Mouse (Mus musculus) embryo, embryonic 11.5 days (tissue): ENCODE data around the gene Kri1.
"Not testable (repeated sequence)": the region's sequence is repeated elsewhere in the genome, so short reads cannot be mapped to it uniquely, and the experiment has no call there.

Experiments
- DNase-seq: peaks from one replicate; pipeline ENCODE4 v3.0.0-alpha.2; 2012; ENCODE audit warnings: low read depth, low spot score

Gene Kri1

DNA sequence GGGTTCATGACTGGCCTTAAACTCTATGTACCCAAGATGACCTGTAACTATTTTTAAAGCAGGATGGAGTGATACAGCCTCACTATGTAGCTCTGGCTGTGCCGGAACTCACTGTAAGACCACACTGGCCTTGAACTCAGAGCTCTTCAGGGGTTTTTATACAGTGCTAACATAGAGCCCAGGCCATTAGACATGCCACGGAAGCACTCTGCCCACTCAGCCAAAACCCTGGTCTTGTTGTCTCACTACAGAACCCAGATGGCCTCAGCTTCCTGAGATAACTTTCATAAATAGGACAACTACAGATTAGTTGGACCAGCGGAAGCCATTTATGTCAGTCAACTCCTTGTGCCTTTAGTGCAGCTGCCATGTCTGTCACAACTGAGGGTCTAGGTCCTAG, 13.4 kb downstream of the Kri1 start:
- DNase-seq: no peak

- DNase-seq: no peak
Measured at GRCm38 (mm10) chr9:21273520-21274228, 14.1 kb downstream of the Kri1 start.

GRCm38 (mm10) chr9:21273094-21273493, 14.7 kb downstream of the Kri1 start:
- no peak for DNase-seq

DNA sequence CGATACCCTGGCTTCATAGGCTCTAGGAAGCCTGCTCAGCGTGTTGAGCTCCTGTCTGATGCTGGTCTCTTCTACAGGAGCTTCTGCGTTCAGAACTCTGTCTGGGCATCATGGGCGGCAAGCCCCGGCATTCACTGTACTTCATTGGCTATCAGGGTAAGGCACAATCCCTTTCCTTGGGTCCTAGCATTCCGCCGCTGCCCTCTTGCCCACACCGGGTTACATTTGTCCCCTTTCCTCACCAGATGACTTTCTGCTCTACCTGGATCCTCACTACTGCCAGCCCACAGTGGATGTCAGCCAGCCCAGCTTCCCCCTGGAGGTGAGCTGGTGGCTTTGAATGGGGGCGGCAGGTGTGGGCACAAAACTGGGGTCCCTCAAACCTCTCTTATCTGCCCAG, 15.4 kb downstream of the Kri1 start:
- no peak for DNase-seq

DNA sequence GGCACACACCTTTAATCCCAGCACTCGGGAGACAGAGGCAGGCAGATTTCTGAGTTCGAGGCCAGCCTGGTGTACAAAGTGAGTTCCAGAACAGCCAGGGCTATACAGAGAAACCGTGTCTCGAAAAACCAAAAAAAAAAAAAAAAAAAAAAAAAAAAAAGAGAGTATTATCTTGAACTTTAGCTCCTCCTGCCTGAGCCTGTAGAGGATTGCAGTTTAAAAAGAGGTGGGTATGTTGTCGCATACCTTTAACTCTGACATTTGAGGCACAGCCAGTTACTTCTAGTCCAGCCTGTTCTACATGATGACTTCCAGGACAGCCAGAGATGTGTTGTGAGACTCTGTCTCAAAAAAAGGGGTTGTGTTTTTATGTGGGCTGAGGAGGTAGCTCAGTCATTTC, 18.2 kb downstream of the Kri1 start:
- DNase-seq: not testable (repeated sequence)

- no peak for DNase-seq
Measured at GRCm38 (mm10) chr9:21268305-21268704, 19.5 kb downstream of the Kri1 start.

GRCm38 (mm10) chr9:21266889-21267288, 20.9 kb downstream of the Kri1 start:
- no peak for DNase-seq

DNA sequence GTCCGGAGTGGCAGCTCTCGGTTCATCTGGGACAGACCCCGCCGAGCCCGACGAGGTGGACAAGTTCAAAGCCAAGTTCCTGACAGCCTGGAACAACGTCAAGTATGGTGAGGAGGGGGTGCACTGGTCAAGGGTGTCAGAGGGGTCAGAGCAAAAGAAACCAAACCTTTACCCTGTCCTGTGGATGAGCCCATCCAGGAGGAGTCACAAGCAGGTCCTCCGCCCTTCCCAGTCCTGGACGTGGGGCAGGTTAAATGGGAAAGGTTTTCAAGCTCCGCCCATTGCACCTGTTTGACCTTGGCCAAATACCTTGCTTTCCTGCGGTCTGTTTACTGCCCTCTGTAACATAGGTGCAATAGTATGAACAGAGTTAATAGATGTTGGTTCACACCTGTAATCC, 22.2 kb downstream of the Kri1 start:
- DNase-seq: no peak

- peak; percentile 99 for DNase-seq
Measured at GRCm38 (mm10) chr9:21265000-21265561, 22.7 kb downstream of the Kri1 start, which contains the start of gene Atg4d. Gene Atg4d, plus strand, starts transcription at chr9:21265293.

GRCm38 (mm10) chr9:21264272-21264999, 23.3 kb downstream of the Kri1 start:
- no peak for DNase-seq

- no peak for DNase-seq
Measured at GRCm38 (mm10) chr9:21261831-21262230, 25.9 kb downstream of the Kri1 start.

- no peak for DNase-seq
Measured at GRCm38 (mm10) chr9:21260491-21261040, 27.2 kb downstream of the Kri1 start.

GRCm38 (mm10) chr9:21256349-21256748, 31.4 kb downstream of the Kri1 start:
- DNase-seq: not testable (repeated sequence)

DNA sequence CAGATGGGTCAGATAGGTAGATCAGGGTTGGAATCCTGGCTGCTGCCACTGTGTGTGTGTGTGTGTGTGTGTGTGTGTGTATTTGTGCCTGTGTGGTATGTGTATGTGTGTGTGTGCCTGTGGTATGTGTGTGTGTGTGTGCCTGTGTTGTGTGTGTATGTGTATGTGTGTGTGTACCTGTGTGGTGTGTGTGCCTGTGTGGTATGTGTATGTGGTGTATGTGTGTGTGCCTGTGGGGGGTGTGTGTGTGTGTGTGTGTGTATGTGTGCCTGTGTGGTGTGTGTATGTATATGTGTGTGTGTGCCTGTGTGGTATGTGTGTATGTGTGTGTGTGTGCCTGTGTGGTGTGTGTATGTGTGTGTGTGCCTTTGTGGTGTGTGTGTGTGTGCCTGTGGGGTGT, 33.1 kb downstream of the Kri1 start:
- DNase-seq: no peak

DNA sequence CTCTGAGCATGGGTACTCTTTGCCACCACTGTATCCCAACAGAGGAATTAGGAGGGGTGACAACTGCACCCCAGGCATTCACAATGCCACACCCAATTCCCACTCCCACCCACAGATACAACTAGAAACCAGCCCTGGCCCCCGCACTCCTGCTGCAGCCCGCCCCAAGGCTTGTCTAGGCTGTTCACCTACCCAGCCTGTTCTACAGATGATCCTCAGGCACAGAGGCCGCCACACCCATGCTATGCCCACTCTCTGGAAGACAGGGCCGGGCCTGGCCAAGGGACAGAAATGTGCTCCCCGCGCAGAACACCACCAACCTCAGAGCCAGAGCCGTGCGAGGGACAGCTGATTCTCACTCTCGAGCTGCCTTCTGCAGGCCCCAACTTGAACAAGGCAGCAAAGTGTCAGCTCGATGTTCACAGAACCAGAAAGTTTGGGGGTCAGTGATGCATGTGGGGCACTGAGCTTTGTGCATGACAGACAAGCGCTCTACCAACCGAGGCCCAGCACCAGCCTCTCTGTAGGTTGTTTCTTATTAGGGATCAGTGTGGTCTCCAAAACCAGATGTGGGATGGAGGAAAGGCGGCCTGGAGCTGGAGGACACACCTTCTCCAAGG, 36.5 kb downstream of the Kri1 start:
- no peak for DNase-seq

- no peak for DNase-seq
Measured at GRCm38 (mm10) chr9:21250509-21250908, 37.3 kb downstream of the Kri1 start.

DNA sequence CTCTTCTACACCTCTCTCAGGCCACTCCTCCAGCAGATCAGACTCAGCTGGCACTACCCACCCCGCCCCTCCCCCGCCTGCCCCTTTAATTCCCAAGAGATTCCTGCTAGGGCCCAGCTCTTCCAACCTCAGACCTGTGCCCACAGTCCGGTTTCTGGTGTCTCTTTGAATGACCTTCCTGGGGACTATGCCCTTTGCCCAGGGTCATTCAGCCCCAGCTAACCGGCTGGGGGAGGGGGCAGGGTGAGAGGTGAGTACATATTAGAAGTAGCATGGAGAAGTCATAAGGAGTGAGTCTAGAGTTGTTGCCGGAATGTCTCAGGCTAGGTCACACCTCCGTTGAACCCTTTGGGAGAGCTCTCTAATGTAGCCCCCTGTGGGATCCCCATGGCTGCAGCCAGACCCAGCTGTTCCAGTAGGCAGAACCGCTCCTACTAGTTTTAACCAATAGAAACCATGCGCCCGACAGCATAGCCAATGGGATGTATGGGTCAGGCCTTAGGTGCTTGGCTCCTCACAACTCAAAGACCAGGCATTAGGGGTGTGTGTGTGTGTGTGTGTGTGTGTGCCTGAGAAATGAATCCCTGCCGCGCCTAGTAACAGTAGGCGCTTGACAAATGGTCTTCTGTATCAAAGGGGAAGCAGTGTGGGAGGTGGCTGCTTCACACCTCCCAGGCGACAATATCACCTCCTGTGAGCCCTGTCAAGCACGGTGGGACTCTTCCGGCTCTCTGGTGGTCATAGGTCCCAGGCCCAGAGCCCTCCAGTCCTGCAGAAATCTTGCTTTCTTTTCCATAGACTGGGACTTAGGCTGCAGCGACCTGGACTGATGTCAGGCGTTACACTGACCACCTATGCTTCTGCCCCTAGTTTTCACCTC, 37.9 kb downstream of the Kri1 start:
- DNase-seq: no peak

DNA sequence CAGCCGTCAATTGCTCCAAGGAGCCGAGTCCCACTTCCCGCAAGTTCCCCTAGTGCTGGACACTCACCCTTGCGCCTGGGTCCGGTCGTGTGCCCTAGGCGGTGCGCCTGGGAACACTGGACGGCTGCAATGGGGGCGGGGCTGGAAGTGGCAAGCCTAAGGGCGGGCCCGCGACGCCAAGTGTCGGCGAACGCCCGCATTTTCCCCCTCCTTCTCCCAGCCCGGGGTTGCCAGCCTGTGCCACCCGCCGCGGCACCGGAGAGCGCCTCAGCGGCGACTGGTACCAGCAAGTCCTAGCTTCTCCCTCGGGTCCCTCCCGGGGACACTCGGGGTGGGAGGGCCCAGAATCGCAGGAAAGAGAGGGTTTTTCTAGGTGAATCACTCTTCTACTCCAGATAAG, 39.4 kb downstream of the Kri1 start, which contains the start of gene S1pr5:
S1pr5 (minus strand) TSS at position 118 of the 400 bp plus-strand sequence.
- no peak for DNase-seq

GRCm38 (mm10) chr9:21246342-21246741, 41.4 kb downstream of the Kri1 start:
- no peak for DNase-seq

GRCm38 (mm10) chr9:21245113-21245487, 42.7 kb downstream of the Kri1 start:
- DNase-seq: no peak
